Mouse (Mus musculus): ENCODE data around the gene Cldn6.
A peak's percentile ranks its signal among the peaks of the same experiment; 100 is the strongest.

Gene Cldn6

DNA sequence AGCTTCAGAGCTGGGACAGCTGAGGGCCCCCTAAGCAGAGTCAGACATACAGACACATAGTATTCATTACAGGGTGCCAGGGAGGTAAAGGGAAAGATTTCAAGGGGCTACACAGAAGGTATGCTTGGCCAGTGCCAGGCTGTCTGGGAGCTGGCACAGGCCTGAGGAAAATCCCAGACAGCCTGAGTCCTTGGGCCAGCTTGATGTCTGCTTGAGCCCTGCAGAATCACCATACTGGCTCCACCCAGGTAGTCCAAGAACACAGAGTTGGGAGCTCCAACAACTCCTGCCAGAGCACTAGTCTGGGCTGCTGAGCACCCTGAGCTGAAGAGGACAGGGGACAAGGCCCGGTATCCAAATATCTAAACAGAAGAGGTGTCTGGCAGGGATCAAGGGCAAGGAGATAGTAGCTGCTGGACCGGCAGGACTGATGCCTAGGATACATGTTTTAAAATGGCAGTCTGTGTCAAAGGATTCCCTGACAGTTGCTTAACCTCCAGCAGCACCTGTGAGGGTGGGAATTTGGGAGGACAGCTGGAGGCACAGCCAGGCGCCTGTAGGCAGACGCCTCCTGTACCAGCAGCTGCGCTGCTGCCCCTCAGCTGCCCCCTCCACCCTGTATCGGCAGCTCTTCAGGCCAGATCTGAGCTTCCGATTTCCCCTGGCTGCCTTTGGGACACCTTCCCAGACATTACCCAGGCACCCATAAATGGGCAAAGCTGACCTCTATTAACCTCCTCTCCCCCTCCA is 43.5 kb downstream of the Cldn6 start, which contains the start of gene 1520401A03Rik:
Gene 1520401A03Rik, minus strand, starts transcription at position 408 of the 750 bp plus-strand sequence.
- no peak for DNase-seq (ENCODE audit: low spot score)

DNA sequence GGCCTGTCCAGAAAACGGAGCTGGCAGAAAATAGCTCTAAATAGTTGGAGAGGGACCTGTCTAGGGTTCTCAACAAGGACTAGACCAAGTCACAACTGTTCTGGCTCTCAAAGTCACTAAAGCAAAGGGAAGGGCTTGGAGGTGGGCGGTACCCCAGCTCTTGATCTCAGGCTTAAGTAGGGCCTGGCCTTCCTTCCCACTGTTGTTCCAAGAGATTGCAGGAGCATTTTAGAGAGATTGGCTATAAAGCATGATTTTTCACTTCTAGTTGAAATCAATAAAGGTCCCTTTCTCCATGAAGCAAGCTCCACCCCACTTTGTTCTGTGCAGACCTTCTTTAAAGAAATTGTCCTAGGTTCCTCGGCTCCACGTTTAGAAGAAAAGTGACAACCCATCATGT is 46.4 kb downstream of the Cldn6 start:
- DNase-seq (ENCODE audit: low spot score): no peak

DNA sequence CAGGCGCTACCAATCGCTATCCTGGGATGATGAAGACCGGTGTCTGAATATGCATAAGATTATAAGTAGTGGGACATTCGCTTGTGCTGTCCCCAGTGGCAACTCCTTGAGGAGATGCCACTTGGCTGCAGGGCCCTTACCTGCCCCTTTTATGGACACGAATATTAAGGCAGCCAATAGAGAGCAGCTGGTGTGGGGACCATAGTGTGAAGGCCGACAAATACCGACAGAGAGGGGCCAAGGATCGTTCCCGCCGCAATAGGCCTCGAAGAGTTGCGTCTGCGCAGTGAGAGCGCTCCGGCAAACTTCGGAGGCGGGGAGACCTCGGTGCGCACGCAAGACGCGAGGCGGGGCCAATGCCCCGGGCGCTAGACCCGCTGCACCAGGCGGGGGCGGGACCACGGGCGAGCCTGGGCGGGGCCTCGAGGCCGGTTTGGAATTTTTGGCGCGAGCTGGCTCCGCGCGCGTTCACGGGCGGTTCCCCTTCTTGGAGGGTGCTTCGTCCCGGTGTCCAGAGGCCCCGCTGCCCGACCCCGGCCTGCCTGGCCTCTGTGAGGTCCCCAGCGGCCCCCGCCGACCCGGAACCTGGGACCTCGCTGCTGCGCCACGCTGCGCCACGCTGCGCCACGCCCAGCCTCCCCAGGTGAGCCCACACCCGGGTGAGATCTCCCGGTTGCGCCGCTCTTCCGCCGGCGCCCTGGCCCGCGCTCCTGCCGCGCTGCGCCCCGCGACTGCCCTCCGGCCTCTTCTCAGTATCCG is 47.1 kb downstream of the Cldn6 start, which contains the start of gene Pkmyt1:
Gene Pkmyt1, plus strand, starts transcription at position 338 of the 759 bp plus-strand sequence.
- DNase-seq (ENCODE audit: low spot score): peak; percentile 84

DNA sequence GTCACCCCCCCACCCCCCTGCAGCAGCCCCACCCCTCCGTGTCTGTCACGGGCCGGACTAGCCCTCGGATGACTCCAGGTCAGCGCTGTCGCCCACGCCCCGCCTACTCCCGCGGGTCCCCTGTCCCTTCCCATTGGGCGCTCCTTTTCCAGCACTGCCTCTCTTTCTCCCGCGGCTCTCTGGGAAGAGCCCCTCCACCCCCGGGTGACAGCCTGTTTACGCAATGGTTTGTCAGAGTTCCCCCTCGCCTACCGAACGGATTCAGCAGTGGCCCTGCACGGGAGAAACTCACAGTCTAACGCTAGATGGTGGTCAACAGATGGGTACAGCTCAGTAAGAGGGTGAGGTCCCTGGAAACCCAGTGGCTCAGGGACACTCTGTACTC is 47.7 kb downstream of the Cldn6 start:
- DNase-seq (ENCODE audit: low spot score): no peak

DNA sequence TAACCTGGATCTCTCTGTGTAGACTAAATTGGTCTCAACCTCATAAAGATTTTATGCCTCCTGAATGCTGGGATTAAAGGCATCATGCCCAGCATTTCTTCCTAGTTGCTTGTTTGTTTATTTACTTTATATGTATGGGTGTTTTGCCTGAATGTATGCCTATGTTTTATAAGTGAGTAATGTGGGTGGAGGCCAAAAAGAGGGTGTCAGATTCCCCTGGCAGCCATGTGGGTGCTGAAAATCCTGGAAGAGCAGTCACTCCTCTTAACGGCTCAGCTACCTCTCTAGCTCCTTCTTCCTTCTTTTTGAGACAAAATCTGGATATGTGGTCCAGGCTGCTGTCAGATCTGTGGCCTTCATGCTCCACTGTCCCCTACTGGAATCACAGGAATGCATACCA is 51.4 kb downstream of the Cldn6 start:
- DNase-seq (ENCODE audit: low spot score): no peak

All from urinary bladder, postnatal 10 days (tissue).